Mouse (Mus musculus): ENCODE measurements around the gene 5830473C10Rik. TPM values are rescaled to one million over a fixed set of nuclear protein-coding genes. Genes with fewer than 3 reads are reported as not detected.

Gene 5830473C10Rik
- 0.28 and 0.42 TPM in 2 replicates for polyA plus RNA-seq (2015; fragmentation: Nextera tagmentation; extraction: Ambion mirVana)

DNA sequence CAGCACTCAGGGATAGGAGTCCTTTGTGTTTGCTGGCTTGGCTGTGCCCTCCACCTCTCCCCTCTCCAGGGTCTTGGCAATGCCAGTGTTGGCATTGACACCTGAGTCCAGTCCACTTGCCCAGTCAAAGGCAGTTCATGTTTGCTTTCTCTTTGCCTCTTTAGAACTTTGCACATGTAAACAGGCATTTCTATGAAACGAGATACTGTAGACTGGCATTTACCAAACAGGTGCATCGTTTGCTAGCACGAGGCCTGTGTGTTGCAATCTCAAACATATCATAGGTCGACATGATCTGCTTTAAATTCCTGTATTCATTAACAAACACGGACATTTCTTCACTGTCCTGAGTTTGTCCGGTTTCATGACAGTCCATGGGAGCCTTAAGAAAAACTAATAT, at the start of gene 5830473C10Rik:
5830473C10Rik (plus strand) TSS at position 365 of the 400 bp plus-strand sequence.
- WGBS (ENCODE audit: insufficient replicate concordance), result 62% methylated on average over 6 of the region's 6 CpGs
- ATAC-seq (ENCODE audit: low read depth) (peak; percentile 59), DNase-seq (no peak)

DNA sequence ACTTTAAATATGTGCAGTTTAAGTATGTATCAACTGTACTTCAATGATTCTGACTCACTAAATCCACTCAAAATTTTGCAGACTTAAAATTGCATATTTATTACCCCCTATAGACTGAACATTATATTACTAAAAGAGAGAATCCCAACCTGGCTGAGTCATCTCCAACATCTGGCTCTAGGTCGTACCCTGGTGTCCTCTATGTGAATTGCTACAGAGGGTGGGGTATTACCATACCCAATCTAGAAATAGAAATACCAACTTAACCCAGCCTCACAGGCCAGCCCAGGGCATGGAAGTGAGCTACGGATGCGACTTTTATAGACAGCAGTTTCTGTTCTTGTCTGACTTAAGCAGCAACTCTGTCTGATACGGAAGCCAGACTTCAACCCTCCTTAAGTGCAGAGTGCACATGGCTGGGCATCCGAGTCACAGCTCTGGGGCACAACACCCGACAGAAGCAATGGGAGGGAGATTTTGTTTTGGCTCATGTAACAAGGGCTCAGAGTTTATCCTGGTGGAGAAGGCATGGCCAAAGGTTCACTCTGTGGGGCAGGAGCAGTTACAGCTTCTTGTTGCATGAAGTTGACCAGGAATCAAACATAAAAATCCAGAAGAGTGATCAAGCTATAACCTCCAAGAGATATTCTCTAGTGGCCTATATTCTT, 48.5 kb upstream of the 5830473C10Rik start:
- no peaks in the 10 kb centered on the region for H3K36me3 ChIP-seq
- H3K9me3 ChIP-seq (replicated peaks), result no peaks in the 10 kb centered on the region
- DNase-seq (no peak), ATAC-seq (ENCODE audit: low read depth) (no peak)
- no peak overlapping the region for H3K27ac ChIP-seq
- 59% methylated on average over 6 of the region's 6 CpGs for WGBS (ENCODE audit: insufficient replicate concordance)
- H3K4me2 ChIP-seq, result no peak overlapping the region
- H3K9ac ChIP-seq, result no peak overlapping the region
- H3K4me3 ChIP-seq (replicated peaks), result no peak overlapping the region
- no peaks in the 10 kb centered on the region for H3K4me1 ChIP-seq (replicated peaks)
- no peaks in the 10 kb centered on the region for H3K27me3 ChIP-seq

More for the DNA sequence above, at the start of gene 5830473C10Rik:
- Histone ChIP-seq H3K4me1 (replicated peaks) (no peaks in the 10 kb centered on the region), H3K4me2 (no peak within 1 kb of the TSS), H3K27ac (peak within 1 kb of the TSS; percentile 41), H3K9me3 (replicated peaks) (no peaks in the 10 kb centered on the region), H3K27me3 (no peaks in the 10 kb centered on the region), H3K9ac (no peak within 1 kb of the TSS), H3K36me3 (no peaks in the 10 kb centered on the region), H3K4me3 (replicated peaks) (no peak within 1 kb of the TSS)

DNA sequence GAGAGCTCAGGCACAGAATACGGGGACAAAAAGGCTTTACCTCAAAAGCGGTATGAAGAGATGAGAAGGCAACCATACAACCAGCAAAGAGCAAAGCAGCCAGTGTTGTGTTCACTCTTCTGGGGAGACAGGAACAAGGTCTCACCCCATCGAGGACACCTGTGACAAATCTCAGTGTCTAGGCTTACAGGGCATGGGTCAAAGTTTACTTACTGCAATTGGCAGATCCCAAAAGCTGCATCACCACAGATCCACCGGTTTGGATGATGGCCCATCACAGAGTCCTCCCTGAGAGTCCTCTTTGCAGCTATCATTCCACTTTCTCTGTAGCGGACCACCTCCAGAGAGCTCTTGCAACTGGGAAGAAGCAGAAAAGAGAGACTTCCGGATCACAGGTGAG, 45.3 kb upstream of the 5830473C10Rik start:
- no peaks in the 10 kb centered on the region for H3K36me3 ChIP-seq
- no peak overlapping the region for H3K4me2 ChIP-seq
- no peak overlapping the region for H3K27ac ChIP-seq
- 68% methylated on average over 6 of the region's 6 CpGs for WGBS (ENCODE audit: insufficient replicate concordance)
- no peaks in the 10 kb centered on the region for H3K4me1 ChIP-seq (replicated peaks)
- ATAC-seq (ENCODE audit: low read depth) (no peak), DNase-seq (no peak)
- no peak overlapping the region for H3K9ac ChIP-seq
- no peaks in the 10 kb centered on the region for H3K9me3 ChIP-seq (replicated peaks)
- no peaks in the 10 kb centered on the region for H3K27me3 ChIP-seq
- H3K4me3 ChIP-seq (replicated peaks), result no peak overlapping the region

DNA sequence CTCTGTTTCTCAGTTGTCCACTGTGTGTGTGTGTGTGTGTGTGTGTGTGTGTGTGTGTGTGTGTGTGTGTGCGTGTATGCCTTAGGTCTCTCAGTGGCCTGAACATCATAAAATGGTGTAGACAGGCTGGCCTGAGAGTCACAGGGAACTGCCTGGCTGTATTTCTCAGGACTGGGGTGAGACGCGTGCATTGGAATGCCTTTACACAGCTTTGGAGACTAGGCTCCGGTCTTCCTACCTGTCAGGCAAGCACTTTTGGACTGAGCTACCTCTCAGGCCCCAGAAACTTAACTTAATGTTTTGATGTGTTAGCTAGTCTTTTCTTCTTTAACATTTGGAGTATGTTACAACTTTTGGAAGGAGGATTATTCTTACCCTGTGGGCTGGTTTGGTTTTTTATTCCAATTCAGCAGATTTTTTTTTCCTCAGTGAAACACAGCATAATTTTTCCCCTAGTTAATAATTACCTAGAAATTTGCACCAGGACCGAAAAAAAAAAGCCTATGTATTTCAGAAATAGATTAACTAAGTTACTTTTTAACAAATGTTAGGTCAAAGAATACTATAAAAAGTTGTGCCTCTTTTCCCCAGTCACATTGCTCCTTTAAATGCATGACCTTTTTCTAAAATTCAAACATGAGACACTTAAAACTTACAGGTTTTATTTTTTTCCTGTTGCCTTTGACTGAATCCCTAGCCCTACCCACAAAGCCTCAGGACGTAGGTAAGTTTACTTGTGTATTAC, 42.4 kb upstream of the 5830473C10Rik start, which contains the start of gene Afm:
Afm (plus strand) TSS at position 577 of the 745 bp plus-strand sequence.
- H3K36me3 ChIP-seq, result no peaks in the 10 kb centered on the region
- H3K27me3 ChIP-seq, result no peaks in the 10 kb centered on the region
- no peak within 1 kb of the TSS for H3K9ac ChIP-seq
- 62% methylated on average over 6 of the region's 6 CpGs for WGBS (ENCODE audit: insufficient replicate concordance)
- peak within 1 kb of the TSS; percentile 3; the same call in 1 of the 2 replicates for H3K4me2 ChIP-seq
- ATAC-seq (ENCODE audit: low read depth) (no peak), DNase-seq (no peak)
- H3K4me1 ChIP-seq (replicated peaks), result no peaks in the 10 kb centered on the region
- H3K9me3 ChIP-seq (replicated peaks), result no peaks in the 10 kb centered on the region
- H3K27ac ChIP-seq, result no peak within 1 kb of the TSS
- H3K4me3 ChIP-seq (replicated peaks), result no peak within 1 kb of the TSS; the same call in 1 of the 2 replicates

DNA sequence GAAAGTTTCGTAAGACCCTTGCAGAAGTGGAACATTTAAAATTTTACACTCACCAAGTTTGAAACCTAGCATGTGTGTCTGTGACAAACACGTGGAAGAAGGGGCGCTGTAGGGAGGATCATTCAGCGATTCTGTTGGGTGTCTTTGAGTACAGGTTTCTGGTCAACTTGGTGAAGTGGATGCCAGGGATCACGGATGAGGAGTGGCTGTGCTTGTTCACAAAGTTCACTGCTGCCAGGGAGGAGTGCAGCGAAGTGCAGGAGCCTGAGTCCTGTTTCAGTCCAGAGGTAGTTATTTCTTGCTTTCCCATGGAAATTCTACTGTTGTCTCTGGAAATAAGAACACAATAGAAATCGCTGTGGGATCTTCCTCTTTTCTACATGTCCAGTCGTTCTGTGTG, 9.7 kb upstream of the 5830473C10Rik start:
- ATAC-seq (ENCODE audit: low read depth), result no peak
- no peaks in the 10 kb centered on the region for H3K27me3 ChIP-seq
- no peaks in the 10 kb centered on the region for H3K36me3 ChIP-seq
- H3K9me3 ChIP-seq (replicated peaks), result no peaks in the 10 kb centered on the region
- no peak overlapping the region for H3K4me2 ChIP-seq
- H3K9ac ChIP-seq, result no peak overlapping the region
- no peaks in the 10 kb centered on the region for H3K4me1 ChIP-seq (replicated peaks)
- 67% methylated on average over 8 of the region's 8 CpGs for WGBS (ENCODE audit: insufficient replicate concordance)
- no peak overlapping the region for H3K27ac ChIP-seq
- no peak overlapping the region for H3K4me3 ChIP-seq (replicated peaks)
- no peak for DNase-seq

DNA sequence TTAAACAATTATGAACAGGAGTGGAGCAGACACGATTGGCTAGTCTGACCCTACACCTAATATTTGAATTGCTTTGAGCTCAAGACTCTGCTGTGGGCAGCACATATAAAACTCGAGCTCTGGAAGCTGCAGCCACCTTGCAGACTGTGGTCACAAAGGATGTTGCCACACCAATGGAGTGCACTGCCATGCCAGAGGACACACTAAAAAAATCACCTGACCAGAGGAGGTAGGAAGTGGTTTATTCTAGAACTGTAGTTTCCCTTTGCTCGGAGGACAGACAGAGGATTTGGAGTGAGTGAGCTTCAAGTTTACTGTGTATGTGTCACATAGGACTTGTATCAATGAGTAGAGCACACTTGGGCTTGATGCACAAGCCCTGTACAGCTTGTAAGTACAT, 4.9 kb upstream of the 5830473C10Rik start:
- Histone ChIP-seq H3K27ac (no peak overlapping the region), H3K4me2 (no peak overlapping the region), H3K4me3 (replicated peaks) (no peak overlapping the region), H3K27me3 (no peaks in the 10 kb centered on the region), H3K4me1 (replicated peaks) (no peaks in the 10 kb centered on the region), H3K36me3 (no peaks in the 10 kb centered on the region), H3K9ac (no peak overlapping the region), H3K9me3 (replicated peaks) (no peaks in the 10 kb centered on the region)
- no peak for ATAC-seq (ENCODE audit: low read depth)
- WGBS (ENCODE audit: insufficient replicate concordance), result 48% methylated on average over 3 of the region's 3 CpGs
- DNase-seq, result no peak

DNA sequence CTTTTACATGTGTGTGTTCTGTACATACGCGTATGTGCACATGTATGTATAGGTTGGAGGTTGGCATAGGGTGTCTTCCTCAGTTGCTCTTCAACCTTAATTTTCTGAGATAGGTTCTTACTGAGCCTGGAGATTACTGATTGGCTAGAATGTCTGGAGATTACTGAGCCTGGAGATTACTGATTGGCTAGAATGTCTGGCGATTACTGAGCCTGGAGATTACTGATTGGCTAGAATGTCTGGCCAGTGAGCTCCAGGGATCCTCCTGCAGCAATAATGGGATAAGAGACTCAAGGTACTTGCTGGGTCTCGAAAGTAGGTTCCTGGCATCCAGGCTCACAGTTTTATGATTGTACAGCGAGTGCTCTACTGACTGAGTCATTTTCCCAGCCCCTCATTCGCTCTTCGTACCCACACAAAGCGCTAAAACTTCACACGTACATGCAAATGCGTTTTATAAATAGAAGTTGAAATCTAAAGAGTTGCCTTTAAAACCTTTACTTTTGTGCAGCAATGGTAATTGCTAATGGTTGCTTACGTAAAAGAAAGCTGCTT, 891 bp downstream of the 5830473C10Rik start:
- Histone ChIP-seq H3K27me3 (no peaks in the 10 kb centered on the region), H3K27ac (no peak overlapping the region; the same call in 1 of the 2 replicates), H3K9ac (no peak overlapping the region), H3K36me3 (no peaks in the 10 kb centered on the region), H3K4me2 (no peak overlapping the region), H3K4me1 (replicated peaks) (no peaks in the 10 kb centered on the region), H3K4me3 (replicated peaks) (no peak overlapping the region), H3K9me3 (replicated peaks) (no peaks in the 10 kb centered on the region)
- no peak for DNase-seq
- no peak for ATAC-seq (ENCODE audit: low read depth)
- 80% methylated on average over 11 of the region's 11 CpGs for WGBS (ENCODE audit: insufficient replicate concordance)

DNA sequence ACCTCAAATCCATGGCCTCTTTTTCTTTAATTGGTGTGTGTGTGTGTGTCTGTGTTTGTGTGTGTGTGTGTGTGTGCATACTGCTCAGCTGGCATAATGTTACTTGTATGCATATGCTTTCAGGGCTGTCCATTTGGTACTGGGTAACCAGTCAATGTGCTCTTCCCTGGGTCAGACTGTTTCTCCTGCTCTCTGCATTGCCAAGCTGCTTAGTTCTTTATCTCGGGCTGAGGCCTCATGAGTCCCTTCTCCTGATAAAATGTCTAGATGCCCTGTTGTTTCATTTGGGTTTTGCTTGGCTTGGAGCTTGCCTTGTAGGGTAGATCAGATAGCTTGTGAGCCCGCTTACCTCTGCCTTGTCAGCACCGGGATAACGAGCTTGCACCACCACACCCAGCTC, 2.0 kb downstream of the 5830473C10Rik start:
- Histone ChIP-seq H3K27ac (no peak overlapping the region), H3K27me3 (no peaks in the 10 kb centered on the region), H3K4me1 (replicated peaks) (peaks cover 2% of the 10 kb centered on the region; the same call in 1 of the 2 replicates), H3K4me2 (no peak overlapping the region), H3K9me3 (replicated peaks) (no peaks in the 10 kb centered on the region), H3K36me3 (no peaks in the 10 kb centered on the region), H3K4me3 (replicated peaks) (no peak overlapping the region), H3K9ac (no peak overlapping the region)
- ATAC-seq (ENCODE audit: low read depth) (no peak), DNase-seq (no peak)
- whole genome bisulfite sequencing (ENCODE audit: insufficient replicate concordance), result 55% methylated on average over 4 of the region's 4 CpGs

DNA sequence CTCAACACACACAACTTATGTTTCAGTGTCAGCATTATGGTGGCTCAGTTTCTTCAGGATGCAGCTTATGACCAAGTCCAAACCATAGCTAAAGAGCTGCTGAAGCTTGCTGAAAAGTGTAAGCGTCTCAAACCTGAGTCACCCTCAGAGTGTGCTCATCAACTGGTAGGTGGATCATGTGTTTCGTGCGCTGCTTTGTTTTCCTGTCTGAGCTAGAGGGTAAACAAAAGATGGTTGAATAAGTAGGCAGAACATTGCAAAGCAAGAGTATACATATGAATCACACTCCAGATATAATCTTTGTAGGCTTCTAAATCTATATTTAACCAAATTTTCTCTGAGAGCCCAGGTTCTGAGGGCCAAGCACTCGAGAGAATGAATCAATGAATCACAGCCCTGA, 3.3 kb downstream of the 5830473C10Rik start:
- 69% methylated on average over 4 of the region's 4 CpGs for WGBS (ENCODE audit: insufficient replicate concordance)
- Histone ChIP-seq H3K9me3 (replicated peaks) (no peaks in the 10 kb centered on the region), H3K4me1 (replicated peaks) (peaks cover 4% of the 10 kb centered on the region; the same call in 1 of the 2 replicates), H3K9ac (no peak overlapping the region), H3K27ac (no peak overlapping the region), H3K4me2 (no peak overlapping the region), H3K36me3 (no peaks in the 10 kb centered on the region), H3K4me3 (replicated peaks) (no peak overlapping the region), H3K27me3 (no peaks in the 10 kb centered on the region)
- DNase-seq (no peak), ATAC-seq (ENCODE audit: low read depth) (no peak)

DNA sequence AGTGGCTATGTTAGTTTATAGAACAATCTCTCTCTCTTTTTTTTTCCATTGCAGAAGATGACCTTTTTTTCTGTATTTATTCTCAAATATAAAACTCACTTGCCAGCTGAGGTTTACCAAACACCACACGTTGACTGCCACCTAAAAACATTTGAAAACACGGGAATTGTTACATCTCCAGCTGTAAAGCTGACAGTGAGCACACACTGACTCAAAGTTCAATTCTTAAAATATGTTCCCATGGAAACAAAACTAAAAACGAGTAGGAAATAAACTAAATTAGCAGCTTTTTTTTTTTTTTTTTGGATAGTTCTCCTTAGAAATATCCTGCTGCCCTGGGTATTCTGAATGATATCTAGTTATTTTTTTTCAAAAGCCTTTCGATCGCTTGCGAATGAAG, 4.3 kb downstream of the 5830473C10Rik start:
- no peak overlapping the region for H3K4me3 ChIP-seq (replicated peaks)
- DNase-seq (no peak), ATAC-seq (ENCODE audit: low read depth) (no peak)
- H3K4me1 ChIP-seq (replicated peaks), result peaks cover 4% of the 10 kb centered on the region; the same call in 1 of the 2 replicates
- no peaks in the 10 kb centered on the region for H3K36me3 ChIP-seq
- H3K27me3 ChIP-seq, result no peaks in the 10 kb centered on the region
- H3K9ac ChIP-seq, result no peak overlapping the region
- no peaks in the 10 kb centered on the region for H3K9me3 ChIP-seq (replicated peaks)
- no peak overlapping the region for H3K4me2 ChIP-seq
- no peak overlapping the region for H3K27ac ChIP-seq
- WGBS (ENCODE audit: insufficient replicate concordance), result 62% methylated on average over 6 of the region's 6 CpGs

DNA sequence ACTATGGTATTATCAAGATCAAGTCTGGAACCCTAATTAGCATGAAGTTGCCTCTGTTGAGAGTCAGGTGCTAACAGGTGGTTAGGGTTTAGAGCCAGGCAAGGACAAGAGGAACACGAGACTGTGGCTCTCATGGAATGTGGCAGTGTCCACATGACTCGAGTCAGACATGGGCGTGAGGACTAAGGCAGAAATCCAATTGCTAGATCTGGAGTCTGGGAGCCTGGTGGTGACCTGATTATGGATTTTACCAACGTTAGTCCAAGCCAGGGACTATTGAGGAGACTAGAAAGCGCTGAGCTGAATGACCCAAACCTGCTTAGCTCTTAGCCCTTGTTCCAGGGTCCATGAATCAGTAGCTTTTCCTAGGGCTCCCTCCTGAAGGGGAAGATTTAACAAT, 6.9 kb downstream of the 5830473C10Rik start:
- H3K36me3 ChIP-seq, result no peaks in the 10 kb centered on the region
- H3K9ac ChIP-seq, result no peak overlapping the region
- peak overlapping the region; percentile 64; the same call in 1 of the 2 replicates for H3K27ac ChIP-seq
- no peak overlapping the region for H3K4me3 ChIP-seq (replicated peaks)
- ATAC-seq (ENCODE audit: low read depth), result 0 out of 2 replicates have a peak, but pooled peaks have one; percentile 13
- no peak overlapping the region for H3K4me2 ChIP-seq
- 47% methylated on average over 5 of the region's 5 CpGs for WGBS (ENCODE audit: insufficient replicate concordance)
- no peak for DNase-seq
- no peaks in the 10 kb centered on the region for H3K27me3 ChIP-seq
- H3K4me1 ChIP-seq (replicated peaks), result peaks cover 4% of the 10 kb centered on the region; the same call in 1 of the 2 replicates
- H3K9me3 ChIP-seq (replicated peaks), result no peaks in the 10 kb centered on the region
